Mouse (Mus musculus): ENCODE measurements around the gene Pou5f1.

DNA sequence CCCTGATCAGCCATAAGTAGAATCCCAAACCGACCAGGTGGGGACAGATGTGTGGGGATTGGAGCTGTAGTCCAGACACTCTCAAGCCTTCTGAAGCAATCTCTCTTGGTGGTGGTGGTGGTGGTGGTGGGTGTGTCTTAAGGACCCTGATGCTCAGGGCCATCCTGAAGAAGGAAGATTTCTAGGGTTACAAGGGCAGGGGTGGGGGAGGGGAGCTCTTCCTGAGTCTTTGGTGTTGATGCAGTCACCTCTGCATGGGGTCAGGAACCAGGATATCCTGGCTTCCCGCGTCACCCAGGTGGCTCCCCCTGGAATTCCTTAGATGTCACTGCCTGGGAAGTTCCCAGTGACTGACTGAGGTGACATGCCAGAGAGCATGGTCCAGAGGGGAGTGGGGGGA lies 26.5 kb downstream of the Pou5f1 start:
- TF ChIP-seq CTCF (IDR thresholded peaks at IDR 0.05; ENCODE audit: borderline replicate concordance, extremely low read depth, insufficient read depth, insufficient read length) (no peak), POLR2A (IDR thresholded peaks at IDR 0.05; ENCODE audit: borderline replicate concordance, extremely low read depth, insufficient read depth, insufficient read length, poor library complexity, severe bottlenecking) (no peak)
